Mouse (Mus musculus): ENCODE results near the gene Drap1.
"Not testable (repeated sequence)": the region's sequence is repeated elsewhere in the genome, so short reads cannot be mapped to it uniquely, and the experiment has no call there.

Drap1 gene

DNA sequence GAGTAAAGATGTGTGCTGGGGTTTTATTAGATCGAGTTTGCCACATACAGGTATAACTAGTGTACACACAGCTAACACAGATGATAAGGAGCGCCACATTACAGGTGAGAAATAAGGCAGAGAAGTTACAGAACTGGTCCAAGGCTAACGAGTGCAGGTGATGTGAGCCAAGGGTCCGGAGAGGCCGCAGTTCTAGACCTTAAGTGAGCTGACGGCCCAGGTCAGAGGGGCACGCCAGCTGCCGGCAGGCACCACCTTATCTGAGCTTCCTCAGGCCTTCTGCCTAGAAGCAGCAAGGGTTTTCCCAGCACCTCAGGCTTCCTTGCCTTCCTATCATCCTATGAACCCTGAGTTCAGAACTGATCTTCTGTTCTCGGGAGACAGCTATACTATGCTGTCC lies 5.1 kb downstream of the Drap1 start:
- no peak for DNase-seq

DNA sequence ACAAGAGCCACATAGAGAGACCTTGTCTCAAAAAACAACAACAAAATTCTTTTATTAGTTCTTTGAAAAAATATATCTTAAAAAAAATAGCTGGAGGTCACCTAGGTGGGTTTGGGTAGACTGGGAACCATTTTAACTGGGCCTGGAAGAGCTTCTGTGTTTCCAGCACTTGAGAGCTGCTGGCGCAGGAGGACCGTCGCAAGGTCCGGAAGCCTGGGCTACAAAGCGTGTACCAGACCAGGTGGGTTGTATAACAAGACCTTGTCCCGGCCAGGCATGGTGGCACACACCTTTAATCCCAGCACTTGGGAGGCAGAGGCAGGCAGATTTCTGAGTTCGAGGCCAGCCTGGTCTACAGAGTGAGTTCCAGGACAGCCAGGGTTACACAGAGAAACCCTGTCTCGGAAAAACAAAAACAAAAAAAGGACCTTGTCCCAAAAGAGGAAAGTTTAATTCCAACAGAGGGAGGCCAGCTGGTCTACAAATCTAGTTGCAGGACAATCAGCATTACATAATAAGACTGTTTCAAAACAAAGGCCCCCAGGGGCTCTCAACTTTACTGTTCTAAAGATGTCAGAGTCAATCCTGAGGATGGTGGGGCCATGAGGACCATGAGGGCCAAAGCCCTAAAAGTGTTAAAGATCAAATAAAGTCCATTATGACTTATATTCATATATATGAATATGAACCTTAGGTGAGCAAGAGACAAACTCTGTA lies 5.9 kb downstream of the Drap1 start:
- no peak for DNase-seq

DNA sequence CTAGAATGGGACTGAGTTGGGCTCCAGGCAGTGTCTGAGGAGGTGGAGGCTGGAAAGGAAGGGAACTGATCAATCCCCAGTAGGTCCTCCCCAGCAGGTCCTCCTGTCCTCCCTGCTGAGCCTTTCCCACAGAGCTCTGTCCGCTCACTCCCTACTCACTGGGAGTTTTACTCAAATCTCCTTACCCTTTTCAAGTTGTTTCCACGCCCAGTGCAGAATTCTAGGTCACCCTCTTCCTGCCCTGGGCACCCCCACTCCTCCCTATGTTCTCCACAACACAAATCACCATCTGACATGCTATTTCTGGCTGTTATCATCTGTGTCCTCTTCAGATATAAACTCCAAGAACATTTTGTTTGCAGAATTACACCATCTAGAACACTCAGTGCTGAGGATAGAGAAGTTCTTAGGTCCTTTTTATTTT lies 10.2 kb downstream of the Drap1 start:
- DNase-seq, result no peak

GRCm38 (mm10) chr19:5413840-5414239 lies 10.9 kb downstream of the Drap1 start:
- DNase-seq, result no peak

DNA sequence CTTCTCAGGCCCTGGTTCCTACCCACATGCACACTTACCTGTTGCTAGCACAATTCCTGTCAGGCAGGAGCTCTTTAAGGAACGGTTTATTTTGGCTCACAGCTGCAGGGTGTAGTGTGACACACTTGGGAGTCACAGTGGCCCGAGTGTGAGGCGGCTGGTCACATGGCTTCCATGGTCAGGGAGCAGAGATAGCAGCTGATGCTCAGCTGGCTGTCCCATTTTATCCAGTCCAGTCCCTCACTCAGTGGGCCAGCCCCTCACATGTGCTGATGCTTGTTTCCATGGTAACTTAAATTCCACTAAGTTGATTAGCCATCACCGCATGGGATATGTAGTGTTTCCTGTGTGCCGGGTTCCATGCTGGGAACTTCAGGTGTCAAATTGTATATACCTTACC lies 12.8 kb downstream of the Drap1 start:
- DNase-seq, result no peak

DNA sequence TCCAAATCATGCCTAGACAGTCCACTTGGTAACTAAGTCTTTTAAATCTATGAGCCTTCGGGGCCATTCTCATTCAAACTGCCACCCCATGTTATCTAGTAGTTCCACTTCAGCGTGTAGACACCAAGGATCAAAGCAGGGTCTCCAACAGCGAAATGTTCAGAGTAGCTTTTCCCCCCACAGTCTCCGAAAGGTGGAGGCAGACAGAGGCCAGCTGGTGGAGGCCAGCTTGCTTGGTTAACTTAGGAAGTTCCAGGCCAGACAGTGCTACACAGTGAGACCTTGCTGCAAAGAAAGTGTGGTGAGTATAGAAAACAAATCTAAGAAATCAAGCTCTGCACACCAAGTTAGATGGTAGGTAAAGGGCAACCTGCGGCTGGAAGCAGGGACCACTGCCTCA lies 14.1 kb downstream of the Drap1 start:
- DNase-seq, result no peak

GRCm38 (mm10) chr19:5409068-5409467 lies 15.7 kb downstream of the Drap1 start:
- DNase-seq, result no peak

GRCm38 (mm10) chr19:5408057-5409001 lies 16.4 kb downstream of the Drap1 start:
- DNase-seq, result no peak

DNA sequence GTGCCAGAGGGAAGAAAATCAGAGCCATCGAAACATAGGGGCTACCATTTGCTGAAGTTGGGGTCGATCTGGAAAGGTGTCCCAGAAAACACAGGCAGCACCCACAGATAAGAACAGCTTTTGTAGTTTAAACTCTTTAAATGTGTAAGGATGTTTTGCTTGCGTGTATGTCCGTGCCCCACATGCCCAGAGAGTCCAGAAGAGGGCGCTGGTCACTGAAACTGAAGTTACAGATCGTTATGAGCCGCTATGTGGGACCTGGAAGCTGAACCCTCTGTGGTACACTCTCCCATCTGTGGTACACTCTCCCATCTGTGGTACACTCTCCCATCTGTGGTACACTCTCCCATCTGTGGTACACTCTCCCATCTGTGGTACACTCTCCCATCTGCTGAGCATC lies 17.6 kb downstream of the Drap1 start:
- DNase-seq, result peak; percentile 79

- DNase-seq, result peak; percentile 56
Measured at GRCm38 (mm10) chr19:5406531-5407126, 18.1 kb downstream of the Drap1 start.

DNA sequence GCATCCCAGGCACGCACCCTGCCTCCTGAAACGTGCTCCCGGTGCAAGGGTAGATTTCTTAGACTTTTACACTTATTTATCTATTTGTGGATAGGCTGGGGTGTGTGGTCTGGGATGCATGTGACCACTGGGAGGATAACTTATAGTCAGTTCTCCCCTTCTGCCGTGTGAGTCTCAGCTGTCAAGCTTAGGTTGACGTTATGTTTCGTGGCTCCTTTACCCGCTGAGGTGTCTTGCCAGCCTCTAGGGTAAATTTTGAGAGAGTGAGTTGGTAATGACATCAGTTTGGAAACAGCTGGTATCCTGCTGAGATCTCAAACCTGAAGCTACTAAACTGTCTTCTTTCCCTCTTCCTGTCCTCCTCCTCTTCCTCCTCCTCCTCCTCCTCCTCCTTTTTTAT lies 18.9 kb downstream of the Drap1 start:
- peak; percentile 19 for DNase-seq

GRCm38 (mm10) chr19:5402293-5402692 lies 22.5 kb downstream of the Drap1 start, which contains the start of gene Tsga10ip:
Tsga10ip (minus strand) TSS chr19:5402526.
- DNase-seq, result no peak

DNA sequence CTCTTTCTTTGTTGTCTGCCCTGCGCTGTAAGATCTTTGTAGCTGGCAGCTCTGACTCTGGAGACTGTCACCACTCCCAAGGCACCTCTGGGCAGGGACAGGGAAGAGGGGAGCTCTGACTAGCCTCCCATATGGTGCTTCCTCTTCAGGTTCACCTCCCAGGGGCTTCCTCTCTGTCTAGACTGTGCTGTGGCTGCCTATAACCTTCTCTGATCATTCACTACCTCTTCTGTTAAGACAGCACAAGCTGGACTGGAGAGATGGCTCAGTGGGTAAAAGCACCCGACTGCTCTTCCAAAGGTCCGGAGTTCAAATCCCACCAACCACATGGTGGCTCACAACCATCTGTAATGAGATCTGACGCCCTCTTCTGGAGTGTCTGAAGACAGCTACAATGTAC lies 23.7 kb downstream of the Drap1 start:
- DNase-seq, result not testable (repeated sequence)

GRCm38 (mm10) chr19:5395371-5395770 lies 29.4 kb downstream of the Drap1 start:
- DNase-seq, result no peak

DNA sequence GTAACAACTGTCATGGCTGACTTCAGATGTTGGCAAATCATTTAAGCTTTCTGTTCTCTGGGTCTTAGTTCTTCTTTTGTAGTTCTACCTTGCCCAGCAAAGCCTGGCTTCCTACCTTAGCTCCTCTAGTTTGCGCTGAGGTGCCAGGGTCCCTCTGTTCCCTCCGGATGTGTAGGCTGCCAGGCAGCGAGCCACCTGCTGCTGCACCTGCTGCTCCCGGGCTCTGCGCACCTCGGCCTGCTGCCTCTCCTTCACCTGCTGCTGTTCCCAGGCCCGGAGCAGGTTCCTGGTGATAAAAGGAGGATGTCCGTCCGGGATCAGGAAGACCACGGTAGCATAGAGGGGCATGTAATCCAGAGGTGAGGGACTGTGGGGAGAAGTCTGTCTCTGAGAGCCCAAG lies 30.6 kb downstream of the Drap1 start:
- DNase-seq, result no peak

GRCm38 (mm10) chr19:5392892-5393291 lies 31.9 kb downstream of the Drap1 start:
- DNase-seq, result no peak

- DNase-seq, result peak; percentile 58
Measured at GRCm38 (mm10) chr19:5390416-5390815, 34.4 kb downstream of the Drap1 start.

GRCm38 (mm10) chr19:5389647-5390046 lies 35.1 kb downstream of the Drap1 start:
- DNase-seq, result peak; percentile 85

DNA sequence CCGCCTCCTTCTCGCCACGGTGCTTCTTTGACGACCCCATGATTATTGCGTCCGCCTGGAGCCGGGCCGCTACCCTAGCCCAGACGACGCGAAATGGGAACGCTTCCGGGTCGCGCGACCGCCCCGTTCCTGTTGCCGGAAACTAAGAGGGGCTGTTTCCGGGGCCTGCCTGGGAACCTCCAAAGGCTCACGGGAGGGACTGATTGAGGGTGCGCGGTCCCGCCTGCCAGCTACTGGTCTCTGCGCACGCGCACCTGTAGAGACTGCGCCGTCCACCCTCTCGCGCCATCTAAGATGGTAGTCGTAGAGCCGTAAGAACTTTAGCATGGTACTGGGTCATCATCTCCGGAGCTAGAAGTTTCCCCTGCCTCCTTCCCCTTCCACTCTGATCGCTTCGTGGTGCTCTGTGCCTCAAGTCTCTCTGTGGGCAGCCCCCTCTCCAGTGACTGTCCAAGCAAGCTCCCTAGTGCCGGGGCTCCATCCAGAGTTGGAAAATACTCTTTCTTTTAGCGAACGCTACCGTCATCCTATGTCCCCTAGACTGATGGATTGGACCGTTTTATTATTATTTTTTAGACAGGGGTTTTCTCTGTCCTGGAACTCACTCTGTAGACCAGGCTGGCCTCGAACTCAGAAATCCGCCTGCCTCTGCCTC lies 36.1 kb downstream of the Drap1 start, which contains the start of gene Sart1:
Gene Sart1, minus strand, starts transcription at position 116 of the 655 bp plus-strand sequence.
- peak; percentile 95 for DNase-seq

- DNase-seq, result no peak
Measured at GRCm38 (mm10) chr19:5388011-5388441, 36.8 kb downstream of the Drap1 start.

GRCm38 (mm10) chr19:5384715-5385114 lies 40.1 kb downstream of the Drap1 start:
- no peak for DNase-seq

DNA sequence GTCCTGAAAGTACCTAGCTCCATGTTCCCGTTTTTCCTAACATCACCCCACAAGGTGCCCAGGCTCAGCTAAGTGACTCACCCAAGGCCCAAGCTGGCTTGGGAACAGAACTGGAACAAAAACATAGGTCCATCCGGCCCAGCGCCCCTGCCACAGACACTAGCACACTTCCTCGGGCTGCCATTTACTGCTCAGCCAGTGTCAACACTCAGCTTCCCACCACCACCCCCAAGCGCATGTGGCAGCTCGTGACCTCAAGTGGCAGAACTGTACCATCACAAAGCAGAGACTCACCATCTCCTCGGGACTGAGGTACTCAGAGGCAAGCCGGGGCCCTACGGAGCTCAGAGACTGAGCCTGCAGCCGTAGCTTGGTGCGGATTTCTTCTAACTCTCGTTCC lies 41.5 kb downstream of the Drap1 start:
- DNase-seq, result no peak

DNA sequence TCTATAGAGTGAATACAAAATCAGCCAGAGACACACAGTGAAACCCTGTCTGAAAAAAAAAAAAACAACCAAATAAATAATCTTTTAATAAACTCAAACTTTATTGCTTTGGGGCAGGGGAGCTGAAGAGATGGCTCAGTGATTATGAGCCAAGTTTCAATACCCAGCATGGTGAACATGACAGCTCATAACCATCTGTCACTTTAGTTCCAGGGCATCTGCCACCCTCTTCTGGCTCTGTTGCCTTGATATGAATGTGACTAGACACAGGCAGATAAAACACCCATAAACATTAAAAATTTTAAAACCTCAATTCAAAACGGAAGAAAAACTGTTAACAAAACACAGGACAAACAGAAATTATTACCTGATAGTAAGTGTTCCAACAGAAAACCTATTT lies 47.3 kb downstream of the Drap1 start:
- DNase-seq, result no peak

Measured in thymus, postnatal 14 days (tissue).